Mouse (Mus musculus): Measurements from ENCODE around the gene Taf8. TPM values are rescaled to one million over a fixed set of nuclear protein-coding genes. Genes with fewer than 3 reads are reported as not detected.

The Taf8 gene
- polyA plus RNA-seq, 1 experiment from 2014 or later = 17.8 TPM

DNA sequence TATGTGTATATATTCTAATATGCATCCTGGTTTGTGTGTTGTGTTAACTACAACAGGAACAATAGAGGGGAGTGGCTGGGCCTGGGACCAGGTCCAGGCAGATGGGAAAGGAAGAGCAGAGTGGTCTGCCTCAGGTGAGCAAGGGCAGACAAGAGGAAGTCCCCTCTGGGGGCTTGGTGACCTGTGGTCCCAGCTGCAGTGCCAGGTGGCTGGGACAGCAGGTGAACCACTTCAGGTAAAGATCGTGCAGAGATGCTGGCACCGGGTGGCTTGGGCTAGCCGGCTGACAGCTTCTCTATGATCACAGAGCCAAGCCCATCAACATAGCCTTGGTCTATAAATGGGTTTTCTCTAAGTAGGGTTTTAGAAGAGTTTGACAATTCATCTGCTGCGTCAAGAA is 32.0 kb downstream of the Taf8 start:
- POLR2A ChIA-PET = no interaction called here
- no peaks in the 10 kb centered on the region for H3K27me3 ChIP-seq
- DNase-seq (ENCODE audit: low read depth, low spot score) = no peak
- in situ Hi-C loops (cut with MboI; ENCODE audit: low pct_unique_long_range_greater_than_20kb) = no loop called here
- TF ChIP-seq CTCF (IDR thresholded peaks at IDR 0.05) = no peak
- CTCF ChIA-PET = no interaction called here
- ATAC-seq = no peak

DNA sequence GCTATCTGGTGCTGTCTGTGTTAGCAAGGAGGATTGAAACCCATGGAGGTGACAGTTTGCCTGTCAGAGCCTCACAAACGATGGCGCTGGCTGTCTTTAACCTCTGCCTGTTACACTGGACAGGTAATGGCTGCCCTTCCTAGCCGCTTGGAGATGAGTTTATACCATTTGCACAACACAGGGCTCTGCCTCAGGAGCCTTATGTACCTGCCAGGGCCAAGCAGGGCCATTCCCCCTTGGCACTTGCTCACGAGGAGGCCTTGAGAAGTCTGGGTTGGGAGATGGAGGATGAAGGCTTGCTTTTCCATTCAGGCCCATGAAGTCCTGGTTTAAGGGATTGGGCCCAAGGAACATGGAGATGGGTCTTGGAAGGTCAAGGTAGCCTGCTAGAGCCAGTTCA is 32.5 kb downstream of the Taf8 start:
- ChIA-PET CTCF (interaction anchor here (1.4 kb wide), 1 partner anchor 84 kb away, joined by 3 read pairs; no protein-coding TSS in a partner anchor), POLR2A (no interaction called here)
- in situ Hi-C loops (cut with MboI; ENCODE audit: low pct_unique_long_range_greater_than_20kb) = no loop called here
- H3K27me3 ChIP-seq = no peaks in the 10 kb centered on the region
- no peak for TF ChIP-seq CTCF (IDR thresholded peaks at IDR 0.05)
- DNase-seq (ENCODE audit: low read depth, low spot score) (no peak), ATAC-seq (no peak)

DNA sequence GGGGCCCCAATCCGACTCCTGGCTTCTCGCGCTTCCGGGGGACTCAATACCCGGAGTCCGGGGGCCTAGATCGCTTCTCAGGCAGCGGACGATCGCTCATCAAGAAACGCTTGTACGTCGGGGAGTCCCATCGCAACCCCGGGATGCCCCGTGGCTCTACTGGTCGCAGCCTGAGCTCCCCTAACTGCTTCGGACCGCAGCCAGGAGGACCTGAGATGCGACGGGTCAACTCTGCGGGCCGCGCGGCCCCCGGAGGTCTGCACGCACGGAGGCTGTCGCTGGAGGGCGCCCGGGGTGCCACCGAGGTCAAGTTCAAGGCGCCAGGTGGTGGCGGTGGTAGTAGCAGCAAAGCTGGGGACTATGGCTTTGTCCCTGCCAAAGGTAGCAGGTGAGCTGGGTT is 33.6 kb downstream of the Taf8 start:
- no peaks in the 10 kb centered on the region for H3K27me3 ChIP-seq
- ATAC-seq (no peak), DNase-seq (ENCODE audit: low read depth, low spot score) (no peak)
- CTCF ChIA-PET = interaction anchor here (1.4 kb wide), 1 partner anchor 83 kb away, joined by 3 read pairs; no protein-coding TSS in a partner anchor
- TF ChIP-seq CTCF (IDR thresholded peaks at IDR 0.05) = no peak
- in situ Hi-C loops (cut with MboI; ENCODE audit: low pct_unique_long_range_greater_than_20kb) = no loop called here
- POLR2A ChIA-PET = no interaction called here

DNA sequence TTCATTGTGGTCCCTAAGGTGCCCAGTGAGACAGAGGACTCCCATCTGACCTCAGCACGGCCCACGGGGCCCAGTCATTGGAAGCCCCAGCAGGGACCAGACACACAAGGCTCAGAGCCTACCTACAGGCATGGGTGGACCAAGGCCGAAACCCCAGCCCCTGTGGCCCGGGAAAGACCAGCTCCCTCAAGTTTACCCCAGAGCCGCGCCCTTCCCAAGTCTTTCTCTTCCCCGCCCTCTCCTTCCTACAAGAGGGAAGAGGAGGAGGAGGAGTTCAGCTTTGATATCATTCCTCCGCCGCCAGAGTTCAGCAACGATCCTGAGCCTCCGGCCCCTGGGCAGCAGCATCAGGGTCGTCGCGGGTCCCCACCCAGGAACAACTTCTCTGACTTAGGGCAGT is 34.0 kb downstream of the Taf8 start:
- ATAC-seq = no peak
- ChIA-PET POLR2A (no interaction called here), CTCF (interaction anchor here (1.4 kb wide), 1 partner anchor 82 kb away, joined by 3 read pairs; no protein-coding TSS in a partner anchor)
- no peak for TF ChIP-seq CTCF (IDR thresholded peaks at IDR 0.05)
- DNase-seq (ENCODE audit: low read depth, low spot score) = no peak
- in situ Hi-C loops (cut with MboI; ENCODE audit: low pct_unique_long_range_greater_than_20kb) = no loop called here
- no peaks in the 10 kb centered on the region for H3K27me3 ChIP-seq

DNA sequence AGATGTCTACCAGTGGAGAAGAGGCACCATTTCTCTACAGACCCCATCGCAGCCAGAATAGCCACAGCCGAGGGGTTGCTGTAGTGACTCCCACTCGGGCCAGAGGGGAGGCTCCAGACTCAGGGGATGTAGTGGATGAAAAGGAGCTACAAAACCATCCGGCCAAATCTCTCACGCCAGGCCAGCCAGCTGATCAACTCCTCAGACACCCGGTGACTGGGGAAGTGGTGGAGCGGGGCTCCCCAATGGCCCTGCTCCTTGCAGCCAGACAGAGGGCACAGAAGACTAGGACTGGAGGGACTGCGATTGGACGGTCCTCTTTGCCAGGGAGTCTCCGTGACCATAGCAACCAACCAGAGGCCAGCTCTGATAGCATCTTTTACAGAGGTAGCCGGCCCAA is 34.4 kb downstream of the Taf8 start:
- H3K27me3 ChIP-seq = no peaks in the 10 kb centered on the region
- POLR2A ChIA-PET = interaction anchor here (0.6 kb wide), 2 partner anchors 9 to 14 kb away, joined by 3 to 5 read pairs; no protein-coding TSS in a partner anchor
- CTCF ChIA-PET = no interaction called here

DNA sequence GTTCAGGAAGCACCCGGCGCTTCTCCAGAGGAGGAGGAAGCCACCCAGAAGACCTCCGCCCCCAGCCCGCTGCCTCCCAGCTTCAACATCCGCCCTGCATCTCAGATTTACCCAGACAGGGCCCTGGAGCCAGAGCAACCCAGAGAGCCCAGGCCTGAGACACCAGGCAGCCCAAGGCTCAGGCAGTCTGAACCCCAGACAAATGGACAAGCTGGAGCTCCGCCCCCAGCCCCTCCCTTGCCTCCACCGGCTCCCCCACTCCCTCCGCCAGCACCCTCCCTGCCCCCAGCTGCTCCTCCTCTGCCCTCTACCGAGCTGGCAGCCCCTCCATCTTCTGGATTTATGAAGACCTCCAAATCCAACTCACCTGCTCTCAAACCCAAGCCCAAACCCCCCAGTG is 35.8 kb downstream of the Taf8 start:
- no peak for DNase-seq (ENCODE audit: low read depth, low spot score)
- TF ChIP-seq CTCF (IDR thresholded peaks at IDR 0.05) = no peak
- ChIA-PET POLR2A (no interaction called here), CTCF (no interaction called here)
- no peak for ATAC-seq
- in situ Hi-C loops (cut with MboI; ENCODE audit: low pct_unique_long_range_greater_than_20kb) = no loop called here
- H3K27me3 ChIP-seq = no peaks in the 10 kb centered on the region

More for the DNA sequence above, 34.4 kb downstream of the Taf8 start:
- in situ Hi-C loops (cut with MboI; ENCODE audit: low pct_unique_long_range_greater_than_20kb) = no loop called here
- no peak for DNase-seq (ENCODE audit: low read depth, low spot score)
- TF ChIP-seq CTCF (IDR thresholded peaks at IDR 0.05) = no peak
- no peak for ATAC-seq

DNA sequence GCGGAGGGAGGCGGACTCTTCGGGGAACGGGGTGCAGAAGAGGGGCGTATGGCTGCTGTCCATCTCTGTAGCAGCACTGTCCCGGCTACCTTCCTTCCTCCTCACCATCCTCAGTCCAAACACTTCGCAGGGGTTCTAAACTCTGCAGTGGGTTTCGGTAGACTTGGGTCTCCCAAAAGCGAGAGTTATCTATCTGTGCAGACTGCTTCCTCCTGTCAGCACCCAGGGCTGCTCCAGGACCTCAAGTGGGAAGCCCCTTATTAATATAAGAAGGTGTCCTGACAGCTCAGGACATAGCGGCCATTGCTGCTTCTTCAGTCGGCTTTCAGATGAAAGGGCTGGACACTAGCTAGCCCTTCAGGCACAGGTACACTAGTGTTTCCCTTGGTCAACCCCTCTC is 37.1 kb downstream of the Taf8 start:
- ATAC-seq = no peak
- TF ChIP-seq CTCF (IDR thresholded peaks at IDR 0.05) = no peak
- CTCF ChIA-PET = interaction anchor here (1.4 kb wide), 1 partner anchor 10 kb away, joined by 5 read pairs; no protein-coding TSS in a partner anchor
- POLR2A ChIA-PET = no interaction called here
- DNase-seq (ENCODE audit: low read depth, low spot score) = no peak
- H3K27me3 ChIP-seq = no peaks in the 10 kb centered on the region
- in situ Hi-C loops (cut with MboI; ENCODE audit: low pct_unique_long_range_greater_than_20kb) = no loop called here

DNA sequence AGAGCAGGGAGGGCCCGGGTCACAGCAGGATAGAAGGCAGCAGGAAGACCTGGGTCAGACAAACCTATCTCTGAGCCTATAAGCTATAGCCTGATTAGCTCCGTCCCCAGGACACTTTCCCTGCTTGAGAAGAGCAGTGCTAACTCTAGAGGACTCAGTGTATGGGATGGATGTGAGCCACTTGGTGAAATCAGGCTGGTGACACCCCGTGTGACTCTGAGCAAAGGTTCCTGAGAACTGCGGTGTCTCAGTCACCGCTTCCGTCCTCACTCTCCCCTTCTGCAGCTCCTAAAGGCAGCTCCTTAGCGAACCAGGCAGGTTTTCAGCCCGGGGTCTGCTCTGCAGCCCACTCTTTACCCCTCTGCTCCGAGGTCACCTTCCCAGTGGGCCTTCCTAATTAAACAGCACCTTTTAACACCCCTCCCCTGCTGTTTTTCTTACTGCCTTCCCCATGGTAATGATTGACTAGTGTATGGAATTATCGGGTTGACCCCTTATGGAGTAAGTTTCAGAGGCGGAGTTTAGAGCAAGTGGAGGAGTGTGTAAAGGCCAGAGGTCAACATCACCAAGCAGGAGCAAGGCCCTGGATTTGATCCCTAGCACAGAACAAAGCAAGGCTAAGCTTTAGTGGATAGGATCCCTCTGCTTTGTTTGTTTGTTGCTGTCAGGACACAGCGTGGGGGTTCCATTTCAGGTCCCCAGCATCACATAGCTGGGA is 37.7 kb downstream of the Taf8 start:
- TF ChIP-seq CTCF (IDR thresholded peaks at IDR 0.05) = no peak
- DNase-seq (ENCODE audit: low read depth, low spot score) = no peak
- no peaks in the 10 kb centered on the region for H3K27me3 ChIP-seq
- CTCF ChIA-PET = interaction anchor here (1.4 kb wide), 1 partner anchor 11 kb away, joined by 5 read pairs; no protein-coding TSS in a partner anchor
- POLR2A ChIA-PET = no interaction called here
- ATAC-seq = no peak
- in situ Hi-C loops (cut with MboI; ENCODE audit: low pct_unique_long_range_greater_than_20kb) = no loop called here

DNA sequence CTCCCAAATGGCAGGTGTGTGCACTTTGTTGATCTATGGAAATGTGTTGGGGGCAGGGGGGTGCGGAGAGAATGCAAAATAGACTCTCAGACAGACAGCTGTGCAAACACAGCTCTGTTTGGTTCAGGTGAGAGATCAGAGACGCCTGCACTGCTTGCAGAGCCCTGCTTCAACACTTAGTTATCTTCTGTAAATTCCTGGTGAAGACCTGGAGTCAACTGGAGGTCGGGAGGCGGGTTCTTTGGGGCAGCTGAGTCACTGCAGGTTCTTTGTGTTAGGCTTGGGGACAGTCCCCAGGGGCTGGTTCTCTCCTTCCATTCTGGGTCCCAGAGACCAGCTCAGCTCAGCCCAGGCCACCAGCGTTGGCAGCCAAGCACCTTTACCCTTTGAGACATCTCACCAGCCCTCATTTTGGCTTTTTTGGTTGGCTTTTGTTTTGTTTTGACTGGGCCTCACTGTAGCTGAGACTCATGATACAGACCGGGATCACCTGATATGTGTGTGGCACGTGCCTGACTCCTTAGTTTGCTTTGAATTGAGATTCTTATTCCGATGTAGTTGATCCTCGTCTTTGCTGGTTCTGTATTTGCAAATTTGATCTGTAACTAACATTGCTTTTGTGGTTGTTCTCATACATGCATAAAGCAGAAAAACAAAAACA is 39.2 kb downstream of the Taf8 start:
- in situ Hi-C loops (cut with MboI; ENCODE audit: low pct_unique_long_range_greater_than_20kb) = no loop called here
- no peak for ATAC-seq
- POLR2A ChIA-PET = interaction anchor here (0.6 to 1.6 kb wide), 2 partner anchors 8 to 12 kb away, joined by 4 to 5 read pairs; no protein-coding TSS in a partner anchor
- CTCF ChIA-PET = interaction anchor here (1.7 kb wide), 1 partner anchor 13 kb away, joined by 5 read pairs; no protein-coding TSS in a partner anchor
- DNase-seq (ENCODE audit: low read depth, low spot score) = no peak
- no peaks in the 10 kb centered on the region for H3K27me3 ChIP-seq
- no peak for TF ChIP-seq CTCF (IDR thresholded peaks at IDR 0.05)

DNA sequence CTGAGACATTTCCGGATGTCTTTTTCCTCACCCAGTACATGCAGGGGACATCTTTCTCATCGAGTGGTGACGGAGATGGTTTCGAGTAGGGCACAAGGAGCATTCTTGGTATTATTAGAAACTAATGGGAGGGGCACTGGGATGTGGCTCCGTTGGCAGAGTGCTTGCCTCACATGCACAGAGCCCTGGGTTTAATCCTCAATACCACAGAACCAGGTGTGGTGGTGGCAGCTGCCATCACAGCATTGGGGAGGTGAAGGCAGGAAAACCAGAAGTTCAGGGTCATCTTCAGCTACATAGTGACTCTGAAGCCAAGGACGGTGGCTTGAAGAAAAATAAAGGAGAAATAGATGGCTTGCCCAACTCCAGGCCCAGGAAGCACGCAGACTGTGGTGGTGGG is 39.9 kb downstream of the Taf8 start:
- CTCF ChIA-PET = interaction anchor here (1.7 kb wide), 1 partner anchor 13 kb away, joined by 5 read pairs; no protein-coding TSS in a partner anchor
- POLR2A ChIA-PET = interaction anchor here (1.6 kb wide), 1 partner anchor 11 kb away, joined by 5 read pairs; no protein-coding TSS in a partner anchor
- ATAC-seq = no peak
- no peak for DNase-seq (ENCODE audit: low read depth, low spot score)
- H3K27me3 ChIP-seq = no peaks in the 10 kb centered on the region
- TF ChIP-seq CTCF (IDR thresholded peaks at IDR 0.05) = no peak
- in situ Hi-C loops (cut with MboI; ENCODE audit: low pct_unique_long_range_greater_than_20kb) = no loop called here

DNA sequence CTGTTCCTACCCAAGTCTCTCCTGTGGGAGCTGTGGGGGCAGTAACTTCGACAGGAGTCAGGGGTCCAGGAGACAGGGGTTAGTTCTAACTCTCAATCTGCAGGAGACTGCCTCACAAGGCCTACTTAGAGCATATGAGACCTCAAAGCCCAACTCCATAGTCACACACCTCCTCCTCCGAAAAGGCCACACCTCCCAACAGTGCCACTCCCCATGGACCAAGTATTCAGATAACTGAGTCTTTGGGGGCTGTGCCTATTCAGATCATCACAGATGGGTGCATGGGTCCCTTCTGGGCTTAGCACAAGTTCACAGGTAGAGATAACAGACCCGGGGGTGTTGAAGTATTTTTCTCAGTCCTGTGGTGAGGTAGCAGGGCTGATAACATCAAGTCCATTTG is 40.4 kb downstream of the Taf8 start:
- H3K27me3 ChIP-seq = no peaks in the 10 kb centered on the region
- POLR2A ChIA-PET = interaction anchor here (1.6 kb wide), 1 partner anchor 10 kb away, joined by 5 read pairs; no protein-coding TSS in a partner anchor
- CTCF ChIA-PET = interaction anchor here (1.7 kb wide), 1 partner anchor 14 kb away, joined by 5 read pairs; no protein-coding TSS in a partner anchor
- TF ChIP-seq CTCF (IDR thresholded peaks at IDR 0.05) = no peak
- DNase-seq (ENCODE audit: low read depth, low spot score) (no peak), ATAC-seq (no peak)
- in situ Hi-C loops (cut with MboI; ENCODE audit: low pct_unique_long_range_greater_than_20kb) = no loop called here

Measured in Patski (cell line).